Mouse (Mus musculus): Measurements from ENCODE around the gene Rai14. TPM values are rescaled to one million over a fixed set of nuclear protein-coding genes. Genes with fewer than 3 reads are reported as not detected.

Gene Rai14
- total and polyA plus RNA-seq, 3 experiments, result not detected

- Histone ChIP-seq H3K36me3 (ENCODE audit: control insufficient read depth in 1 of 2, insufficient read depth in 2 of 2, low read length in 2 of 2) (no peaks in the 10 kb centered on the region), H3K79me2 (ENCODE audit: control insufficient read depth, insufficient read depth, low read length, poor library complexity) (no peaks in the 10 kb centered on the region), H3K27me3 (ENCODE audit: control insufficient read depth in 1 of 2, insufficient read depth in 2 of 2, low read length in 2 of 2) (no peaks in the 10 kb centered on the region), H3K9ac (ENCODE audit: control insufficient read depth, low read depth, low read length, poor library complexity, severe bottlenecking) (no peak overlapping the region), H3K9me3 (replicated peaks; ENCODE audit: insufficient read depth, low read length) (no peaks in the 10 kb centered on the region), H3K4me3 (ENCODE audit: control insufficient read depth in 1 of 2, insufficient read depth in 1 of 2, low read depth in 2 of 2, low read length in 2 of 2) (no peak overlapping the region), H3K4me1 (ENCODE audit: control insufficient read depth in 1 of 2, insufficient read depth in 2 of 2, low read length in 2 of 2) (no peaks in the 10 kb centered on the region), H3K27ac (ENCODE audit: control insufficient read depth, low read depth, low read length) (no peak overlapping the region)
- DNase-seq (ENCODE audit: low read depth, low spot score), result no peak
- TF ChIP-seq CHD1 (IDR thresholded peaks at IDR 0.05; ENCODE audit: low read depth, low read length), result no peak
- TF ChIP-seq EP300 (IDR thresholded peaks at IDR 0.05; ENCODE audit: low read depth in 1 of 2, low read length in 2 of 2), result no peak
- no peak for TF ChIP-seq RAD21 (IDR thresholded peaks at IDR 0.05; ENCODE audit: low read depth, low read length)
- TF ChIP-seq SMC3 (IDR thresholded peaks at IDR 0.05; ENCODE audit: low read depth, low read length), result no peak
- no peak for TF ChIP-seq CHD2 (IDR thresholded peaks at IDR 0.05; ENCODE audit: low read length)
- no peak for TF ChIP-seq ZMIZ1 (IDR thresholded peaks at IDR 0.05; ENCODE audit: low read depth, low read length)
Measured at GRCm38 (mm10) chr15:10628980-10629346, 85.5 kb downstream of the Rai14 start.

- Histone ChIP-seq H3K4me1 (ENCODE audit: control insufficient read depth in 1 of 2, insufficient read depth in 2 of 2, low read length in 2 of 2) (no peaks in the 10 kb centered on the region), H3K4me3 (ENCODE audit: control insufficient read depth in 1 of 2, insufficient read depth in 1 of 2, low read depth in 2 of 2, low read length in 2 of 2) (no peak overlapping the region), H3K79me2 (ENCODE audit: control insufficient read depth, insufficient read depth, low read length, poor library complexity) (no peaks in the 10 kb centered on the region), H3K27me3 (ENCODE audit: control insufficient read depth in 1 of 2, insufficient read depth in 2 of 2, low read length in 2 of 2) (no peaks in the 10 kb centered on the region), H3K9ac (ENCODE audit: control insufficient read depth, low read depth, low read length, poor library complexity, severe bottlenecking) (no peak overlapping the region), H3K27ac (ENCODE audit: control insufficient read depth, low read depth, low read length) (no peak overlapping the region), H3K36me3 (ENCODE audit: control insufficient read depth in 1 of 2, insufficient read depth in 2 of 2, low read length in 2 of 2) (no peaks in the 10 kb centered on the region), H3K9me3 (replicated peaks; ENCODE audit: insufficient read depth, low read length) (no peaks in the 10 kb centered on the region)
- TF ChIP-seq MAFK (IDR thresholded peaks at IDR 0.05; ENCODE audit: borderline replicate concordance, low read depth, low read length) (no peak), MYC (IDR thresholded peaks at IDR 0.05; ENCODE audit: low read depth, low read length) (no peak), CHD1 (IDR thresholded peaks at IDR 0.05; ENCODE audit: low read depth, low read length) (no peak), ZMIZ1 (IDR thresholded peaks at IDR 0.05; ENCODE audit: low read depth, low read length) (no peak), USF1 (IDR thresholded peaks at IDR 0.05; ENCODE audit: low read depth, low read length) (no peak), RCOR1 (IDR thresholded peaks at IDR 0.05; ENCODE audit: low read depth, low read length) (no peak), ZKSCAN1 (IDR thresholded peaks at IDR 0.05; ENCODE audit: low read depth, low read length) (no peak), CHD2 (IDR thresholded peaks at IDR 0.05; ENCODE audit: low read length) (no peak), USF2 (IDR thresholded peaks at IDR 0.05; ENCODE audit: borderline replicate concordance in 1 of 2, insufficient read depth in 1 of 2, low read depth in 1 of 2, low read length in 2 of 2) (no peak), CTCF (IDR thresholded peaks at IDR 0.05 in 2 of 3, conservative IDR thresholded peaks at IDR 0.05 in 1 of 3; ENCODE audit: control insufficient read depth in 1 of 3, insufficient read depth in 1 of 3, low read depth in 2 of 3, low read length in 3 of 3, poor library complexity in 1 of 3, severe bottlenecking in 1 of 3) (no peak), MEF2A (IDR thresholded peaks at IDR 0.05; ENCODE audit: extremely low read depth, insufficient replicate concordance, low read depth, low read length, poor library complexity, severe bottlenecking) (no peak), ZNF384 (IDR thresholded peaks at IDR 0.05; ENCODE audit: low read depth, low read length) (no peak), E2F4 (IDR thresholded peaks at IDR 0.05; ENCODE audit: borderline replicate concordance, low read depth, low read length) (no peak), TAL1 (IDR thresholded peaks at IDR 0.05; ENCODE audit: low read length) (no peak), ETS1 (IDR thresholded peaks at IDR 0.05; ENCODE audit: low read depth, low read length) (no peak), MAZ (IDR thresholded peaks at IDR 0.05; ENCODE audit: low read depth, low read length) (no peak)
- no peak for DNase-seq (ENCODE audit: low read depth, low spot score)
Measured at GRCm38 (mm10) chr15:10628131-10628979, 86.1 kb downstream of the Rai14 start.

Data from MEL (cell line).